Mouse (Mus musculus) left cerebral cortex, postnatal 4 days (tissue): ENCODE data around the gene P2ry14. TPM values are rescaled to one million over a fixed set of nuclear protein-coding genes. Genes with fewer than 3 reads are reported as not detected.
"Not testable (repeated sequence)": the region's sequence is repeated elsewhere in the genome, so short reads cannot be mapped to it uniquely, and the experiment has no call there.

Source experiments
- DNase-seq: peaks from one replicate; pipeline ENCODE4 v3.0.0-alpha.2; 2022
- intact Hi-C: fragments of 180-260 bp; cut with DNase I; formaldehyde crosslinking; loops from one replicate; pipeline ENCODE4 v1.15.1; 2025
- total RNA-seq, 2 experiments: library from RNA; stranded (reverse); gene quantifications; 2 replicates each; pipeline ENCODE4 v1.2.3; 2021

P2ry14 gene
- total RNA-seq, 2 experiments from 2014 or later, result 0.70 to 1.0 TPM

GRCm38 (mm10) chr3:59111944-59112343 is 41.5 kb downstream of the P2ry14 start:
- no peak for DNase-seq
- intact Hi-C loops, result no loop called here

GRCm38 (mm10) chr3:59109834-59110233 is 43.6 kb downstream of the P2ry14 start:
- intact Hi-C loops, DNase-seq: not testable (repeated sequence)

DNA sequence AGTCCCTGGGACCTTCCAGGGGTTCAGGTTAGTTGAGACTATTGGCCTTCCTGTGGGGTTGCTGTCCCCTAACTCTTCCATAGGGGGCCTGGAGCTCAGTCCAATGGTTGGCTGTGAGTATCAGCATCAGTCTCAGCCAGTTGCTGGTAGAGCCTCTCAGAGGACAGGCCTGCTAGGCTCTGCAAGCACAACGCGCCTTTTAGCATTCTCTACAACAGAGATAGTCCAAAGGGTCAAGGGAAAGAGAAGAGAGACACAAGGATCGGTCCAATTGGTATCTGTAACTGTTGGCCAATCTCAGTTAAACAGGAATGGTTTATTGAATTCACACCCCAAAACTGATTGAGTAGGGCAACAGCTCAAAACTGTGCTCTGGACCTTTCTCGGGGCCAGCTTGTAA is 46.0 kb downstream of the P2ry14 start:
- no peak for DNase-seq
- intact Hi-C loops, result no loop called here

- no peak for DNase-seq
- intact Hi-C loops, result no loop called here
These were observed 49.0 kb downstream of the P2ry14 start for GRCm38 (mm10) chr3:59104462-59104861.

GRCm38 (mm10) chr3:59102146-59102545 is 51.3 kb downstream of the P2ry14 start:
- no peak for DNase-seq
- intact Hi-C loops, result no loop called here

GRCm38 (mm10) chr3:59101218-59101986 is 52.0 kb downstream of the P2ry14 start, which contains the start of gene Gpr171:
Gpr171 (minus strand) TSS chr3:59101821.
- intact Hi-C loops, result no loop called here
- no peak for DNase-seq

DNA sequence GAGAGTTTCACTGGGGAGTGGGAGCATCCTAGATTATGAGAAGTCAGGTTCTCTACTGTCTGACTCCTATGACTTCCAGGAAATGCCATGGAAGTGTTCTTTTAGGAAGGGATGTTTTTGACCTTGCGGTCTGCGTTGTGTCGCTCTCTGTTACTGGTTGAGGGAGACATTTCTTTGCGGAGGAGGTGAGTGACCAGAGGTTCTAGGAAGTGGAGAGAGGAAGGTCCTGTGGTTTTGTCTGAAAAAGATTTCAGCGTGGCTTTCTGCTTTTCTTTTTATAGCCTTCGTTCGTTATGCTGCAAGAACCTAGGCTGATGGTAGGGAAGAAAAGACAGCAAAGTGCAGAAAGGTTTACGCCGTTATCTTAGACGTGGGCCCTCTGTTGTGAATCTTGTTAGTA is 54.9 kb downstream of the P2ry14 start:
- DNase-seq, result no peak
- intact Hi-C loops, result no loop called here

DNA sequence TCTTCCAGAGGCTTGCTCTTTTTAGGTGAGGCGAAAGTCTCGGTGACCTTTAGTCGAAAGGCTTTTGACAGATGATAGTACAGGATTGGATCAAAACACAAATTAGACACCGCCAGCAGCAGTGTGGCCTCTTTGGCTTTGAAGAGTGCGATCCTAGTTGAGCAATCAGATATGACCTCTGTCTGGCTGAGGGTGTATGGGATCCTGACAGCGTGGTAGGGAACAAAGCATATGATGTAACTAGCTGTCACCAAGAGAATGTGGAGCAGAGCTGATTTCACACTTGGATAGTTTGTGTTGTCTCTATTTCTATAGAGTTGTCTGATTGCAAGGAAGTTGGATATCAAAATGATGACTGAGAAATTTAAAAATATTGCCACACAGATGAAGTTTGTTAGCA is 56.0 kb downstream of the P2ry14 start:
- DNase-seq, result no peak
- intact Hi-C loops, result no loop called here

DNA sequence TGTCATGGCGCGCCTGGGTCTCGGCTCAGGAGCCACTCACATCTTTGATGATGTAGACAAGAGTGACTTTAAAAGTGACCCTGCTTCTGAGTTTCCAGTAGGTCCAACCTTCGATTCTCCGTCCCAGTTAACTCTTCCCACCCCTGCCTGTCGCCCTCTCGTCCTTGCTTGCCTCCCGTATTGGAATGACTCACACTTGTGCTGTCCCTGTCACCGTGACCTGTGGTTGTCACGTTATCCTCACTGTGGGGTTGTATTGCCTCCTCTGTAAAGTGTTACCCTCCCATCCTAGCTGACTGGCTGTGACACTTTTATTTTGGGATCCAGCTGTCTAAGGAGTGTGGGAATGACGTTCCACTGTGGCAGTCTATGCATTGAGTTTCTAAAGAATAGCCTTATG is 60.7 kb downstream of the P2ry14 start:
- intact Hi-C loops, result no loop called here

DNA sequence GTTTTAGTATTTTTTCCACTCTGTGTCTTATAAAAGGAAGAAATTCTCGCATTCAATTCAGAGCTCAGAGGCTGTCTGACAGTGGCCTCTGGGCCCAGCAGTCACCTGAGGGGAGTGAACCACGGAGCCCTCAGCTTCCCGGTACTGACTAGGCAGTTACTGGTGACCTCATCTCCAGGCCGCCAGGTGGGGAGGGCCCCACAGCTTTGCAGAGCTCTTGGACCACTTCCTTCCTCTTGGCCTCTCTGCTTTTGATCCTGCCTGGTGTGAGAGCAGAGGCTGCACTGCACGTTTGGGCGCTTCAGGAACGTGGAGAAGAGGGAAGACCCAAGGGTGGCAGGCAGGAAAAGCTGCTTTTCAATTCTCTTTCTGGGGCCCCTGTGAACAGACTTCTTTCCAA is 72.5 kb downstream of the P2ry14 start:
- no peak for DNase-seq
- intact Hi-C loops, result no loop called here

More for the DNA sequence above, 60.7 kb downstream of the P2ry14 start:
- no peak for DNase-seq

GRCm38 (mm10) chr3:59080293-59080916 is 73.0 kb downstream of the P2ry14 start:
- intact Hi-C loops, result no loop called here
- DNase-seq, result no peak

- intact Hi-C loops, result no loop called here
- peak; percentile 29 for DNase-seq
These were observed 74.1 kb downstream of the P2ry14 start for GRCm38 (mm10) chr3:59079327-59079726.

DNA sequence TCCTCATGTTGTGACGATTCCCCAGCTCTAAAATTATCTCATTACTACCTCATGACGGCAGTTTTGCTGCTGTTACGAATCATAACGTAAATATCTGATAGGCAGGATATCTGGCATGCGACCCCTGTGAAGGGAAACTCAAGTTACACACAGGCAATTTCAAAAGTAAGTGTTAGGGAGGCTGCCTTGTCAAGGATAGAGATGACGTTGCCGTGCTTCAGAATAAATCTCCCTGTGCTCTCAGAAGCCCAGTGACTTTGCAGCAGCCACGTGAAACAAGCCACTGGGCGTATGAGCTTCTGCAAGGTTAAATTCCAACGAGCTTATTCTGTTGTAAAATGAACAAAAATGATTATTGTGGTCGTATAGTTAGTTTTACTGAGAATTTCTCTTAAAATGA is 74.8 kb downstream of the P2ry14 start:
- DNase-seq, result no peak
- intact Hi-C loops, result no loop called here

GRCm38 (mm10) chr3:59077278-59077677 is 76.1 kb downstream of the P2ry14 start:
- DNase-seq, result no peak
- intact Hi-C loops, result loop anchor here (2.0 kb wide), 1 partner anchor 1038 kb away; no protein-coding TSS in a partner anchor

GRCm38 (mm10) chr3:59069071-59069470 is 84.3 kb downstream of the P2ry14 start:
- intact Hi-C loops, DNase-seq: not testable (repeated sequence)

DNA sequence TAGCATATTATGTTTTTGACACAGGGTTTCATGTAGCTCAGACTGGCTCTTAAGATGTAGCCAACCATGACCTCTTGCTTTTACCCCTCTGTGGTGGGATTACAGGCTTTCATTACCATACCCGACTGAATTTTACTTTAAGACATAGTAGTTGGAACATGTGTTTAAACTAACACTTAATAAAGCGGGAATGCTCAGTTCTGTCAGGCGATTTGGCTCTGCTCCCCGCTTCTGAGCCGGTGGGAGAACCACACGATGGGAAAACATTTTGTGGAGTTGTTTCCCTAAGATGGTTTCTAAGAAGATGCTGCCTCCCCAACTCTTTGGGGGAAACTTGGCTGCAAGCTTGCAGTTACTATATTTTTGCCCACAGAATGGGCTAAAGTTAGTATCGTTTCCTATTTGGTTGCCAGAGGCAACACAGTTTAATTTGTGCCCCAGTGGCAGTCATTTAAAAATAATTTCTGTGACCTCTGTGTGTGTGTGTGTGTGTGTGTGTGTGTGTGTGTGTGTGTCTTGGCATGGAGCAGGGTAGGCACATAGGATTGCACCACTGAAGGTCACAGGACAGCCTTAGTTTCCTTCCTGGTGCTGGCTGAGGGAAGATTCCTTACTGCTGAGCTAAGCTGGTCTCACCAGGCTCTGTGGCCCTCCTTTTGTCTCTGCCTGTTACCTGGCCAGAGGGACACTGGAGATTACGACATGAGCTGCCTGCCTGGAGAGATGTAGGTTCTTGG is 86.7 kb downstream of the P2ry14 start:
- intact Hi-C loops, result no loop called here
- no peak for DNase-seq

GRCm38 (mm10) chr3:59065937-59066336 is 87.5 kb downstream of the P2ry14 start:
- DNase-seq, result no peak
- intact Hi-C loops, result no loop called here
